Mouse (Mus musculus) limb, embryonic 14.5 days (tissue): Measurements from ENCODE around the gene Pcsk2. TPM values are rescaled to one million over a fixed set of nuclear protein-coding genes. Genes with fewer than 3 reads are reported as not detected.

Experiments used
- ATAC-seq: fragments of 200-750 bp; cut with Nextera tagmentation; 2 replicates; pipeline ENCODE4 v1.8.0; 2017; ENCODE audit warnings: low read depth, moderate number of reproducible peaks, moderate TSS enrichment; ENCODE audit not compliant: low FRiP score
- DNase-seq: peaks from one replicate; pipeline ENCODE4 v3.0.0-alpha.2; 2015; ENCODE audit warnings: low spot score
- H3K27ac ChIP-seq: fragments of 300-500 bp; sonication (generic); replicated peaks from 2 replicates; pipeline ENCODE4 v1.5.1; 2014; ENCODE audit warnings: low read depth, mild to moderate bottlenecking, low read length, moderate library complexity, mixed read lengths
- H3K27me3 ChIP-seq: fragments of 300-500 bp; sonication (generic); 2 replicates; pipeline ENCODE4 v1.6.1; 2014; ENCODE audit warnings: low read length, mixed read lengths; ENCODE audit not compliant: control insufficient read depth, insufficient read depth
- H3K36me3 ChIP-seq: fragments of 300-500 bp; sonication (generic); 2 replicates; pipeline ENCODE4 v1.6.1; 2014; ENCODE audit warnings: mild to moderate bottlenecking, low read length, moderate library complexity, mixed read lengths; ENCODE audit not compliant: control insufficient read depth, insufficient read depth
- H3K4me1 ChIP-seq: fragments of 300-500 bp; sonication (generic); 2 replicates; pipeline ENCODE4 v1.6.1; 2014; ENCODE audit warnings: antibody characterized with exemption, low read length, mixed read lengths; ENCODE audit not compliant: control insufficient read depth, insufficient read depth
- H3K4me2 ChIP-seq: fragments of 300-500 bp; sonication (generic); replicated peaks from 2 replicates; pipeline ENCODE4 v1.6.1; 2014; ENCODE audit warnings: low read depth, mild to moderate bottlenecking, low read length, moderate library complexity; ENCODE audit not compliant: severe bottlenecking
- H3K4me3 ChIP-seq: fragments of 300-500 bp; sonication (generic); replicated peaks from 2 replicates; pipeline ENCODE4 v1.5.1; 2014; ENCODE audit warnings: low read length
- H3K9ac ChIP-seq: fragments of 300-500 bp; sonication (generic); 2 replicates; pipeline ENCODE4 v1.6.1; 2014; ENCODE audit warnings: mild to moderate bottlenecking, low read depth, low read length, moderate library complexity; ENCODE audit not compliant: severe bottlenecking
- H3K9me3 ChIP-seq: fragments of 300-500 bp; sonication (generic); 2 replicates; pipeline ENCODE4 v1.6.1; 2016; ENCODE audit warnings: low read length; ENCODE audit not compliant: control insufficient read depth
- POLR2A ChIP-seq: fragments of 200-500 bp; IDR thresholded peaks from 2 replicates; pipeline ENCODE4 v1.8.0; 2012; ENCODE audit warnings: inconsistent platforms, mild to moderate bottlenecking, moderate library complexity, borderline replicate concordance; ENCODE audit not compliant: insufficient read depth, insufficient read length; ENCODE audit errors: extremely low read depth
- WGBS: fragments of 180-500 bp; shearing (Covaris S2); extraction: QIAGEN DNeasy Blood & Tissue Kit; methylation state at CpG from one replicate; pipeline ENCODE4 v1.1.7; 2014; 5-methylcytosine and 5-hydroxymethylcytosine counted together
- polyA plus RNA-seq, 2 experiments: library from polyadenylated mRNA; depleted of rRNA in 1 of 2; stranded (reverse) in 1 of 2; unstranded in 1 of 2; fragments of >200 nt; fragmentation: Nextera tagmentation in 1 of 2; extraction: Ambion mirVana in 1 of 2; gene quantifications; 2 replicates each; pipeline versions ENCODE4 v1.2.1 to v1.2.3; 2012 to 2014

Pcsk2 gene
- polyA plus RNA-seq, 2 experiments = 1.0 to 1.2 TPM

DNA sequence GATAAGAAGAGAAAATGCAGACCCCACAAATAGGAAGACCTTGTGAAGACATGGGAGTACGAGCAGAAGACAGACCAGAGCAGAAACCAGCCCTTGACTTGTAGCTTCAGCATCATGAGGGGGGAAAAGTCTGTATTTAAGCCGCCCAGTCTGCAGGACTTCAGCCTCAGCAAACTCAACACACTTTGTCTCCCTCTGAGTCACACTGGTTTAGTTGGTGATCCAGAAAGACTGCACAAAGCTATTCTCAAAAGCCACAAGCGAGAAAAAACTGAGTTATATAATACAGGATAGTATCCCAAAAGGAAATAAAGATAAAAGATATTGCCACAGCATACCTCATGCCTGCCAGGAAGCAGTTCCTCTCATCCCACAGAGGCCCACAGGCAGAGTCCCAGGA lies 67.5 kb downstream of the Pcsk2 start:
- ATAC-seq = no peak
- no peaks in the 10 kb centered on the region for H3K27me3 ChIP-seq
- 81% methylated on average over 3 of the region's 3 CpGs for WGBS
- no peak overlapping the region for H3K27ac ChIP-seq
- no peak overlapping the region for H3K9ac ChIP-seq
- H3K4me1 ChIP-seq = no peaks in the 10 kb centered on the region
- no peak overlapping the region for H3K4me3 ChIP-seq
- DNase-seq = no peak
- H3K36me3 ChIP-seq = no peaks in the 10 kb centered on the region
- H3K4me2 ChIP-seq = no peak overlapping the region
- TF ChIP-seq POLR2A = no peak
- no peaks in the 10 kb centered on the region for H3K9me3 ChIP-seq

DNA sequence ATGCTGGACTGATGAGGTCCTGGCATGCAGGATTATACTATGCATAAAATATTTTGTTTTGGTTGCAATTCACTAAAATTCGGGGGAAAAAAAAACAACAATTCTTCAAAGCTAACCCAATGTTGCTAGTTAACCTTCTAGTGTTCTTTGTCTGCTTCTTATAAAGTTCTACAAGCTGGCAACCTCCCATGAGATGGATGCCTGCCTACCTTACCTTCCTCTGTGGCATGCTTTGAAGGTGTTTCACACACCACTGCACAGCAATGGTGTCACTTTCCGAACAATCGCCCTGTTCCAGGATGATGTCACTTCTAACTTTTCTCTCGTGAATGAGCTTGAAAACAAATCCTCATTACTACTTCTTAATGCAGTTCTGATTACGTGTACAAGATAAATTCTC lies 68.8 kb downstream of the Pcsk2 start:
- Histone ChIP-seq H3K27ac (no peak overlapping the region), H3K4me3 (no peak overlapping the region), H3K4me2 (no peak overlapping the region), H3K4me1 (no peaks in the 10 kb centered on the region), H3K36me3 (no peaks in the 10 kb centered on the region), H3K9ac (no peak overlapping the region), H3K27me3 (no peaks in the 10 kb centered on the region), H3K9me3 (no peaks in the 10 kb centered on the region)
- ATAC-seq (no peak), DNase-seq (no peak)
- TF ChIP-seq POLR2A = no peak
- 72% methylated on average over 5 of the region's 5 CpGs for WGBS

DNA sequence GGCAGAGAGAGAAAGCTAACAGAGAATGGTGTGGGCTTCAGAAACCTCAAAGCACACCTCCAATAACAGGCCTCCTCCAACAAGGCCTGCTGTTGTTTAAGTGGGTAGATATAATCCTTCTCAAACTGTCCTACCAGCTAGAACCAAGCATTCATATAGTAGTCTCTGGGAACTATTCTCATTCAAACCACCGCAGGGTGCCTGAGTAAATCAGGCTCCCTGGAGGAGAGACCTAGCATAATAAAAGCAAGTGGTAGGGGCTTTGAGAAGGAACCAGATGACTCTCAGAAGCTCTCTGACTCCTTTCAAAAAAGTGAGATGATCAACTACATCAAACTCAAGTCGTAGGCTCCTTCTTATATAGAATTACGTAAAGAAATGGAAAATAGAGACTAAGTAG lies 75.0 kb downstream of the Pcsk2 start:
- WGBS = 44% methylated on average over 3 of the region's 3 CpGs
- no peaks in the 10 kb centered on the region for H3K36me3 ChIP-seq
- H3K9me3 ChIP-seq = no peaks in the 10 kb centered on the region
- H3K27me3 ChIP-seq = no peaks in the 10 kb centered on the region
- DNase-seq (no peak), ATAC-seq (no peak)
- no peak overlapping the region for H3K27ac ChIP-seq
- TF ChIP-seq POLR2A = no peak
- no peaks in the 10 kb centered on the region for H3K4me1 ChIP-seq
- no peak overlapping the region for H3K9ac ChIP-seq
- H3K4me3 ChIP-seq = no peak overlapping the region
- H3K4me2 ChIP-seq = no peak overlapping the region

DNA sequence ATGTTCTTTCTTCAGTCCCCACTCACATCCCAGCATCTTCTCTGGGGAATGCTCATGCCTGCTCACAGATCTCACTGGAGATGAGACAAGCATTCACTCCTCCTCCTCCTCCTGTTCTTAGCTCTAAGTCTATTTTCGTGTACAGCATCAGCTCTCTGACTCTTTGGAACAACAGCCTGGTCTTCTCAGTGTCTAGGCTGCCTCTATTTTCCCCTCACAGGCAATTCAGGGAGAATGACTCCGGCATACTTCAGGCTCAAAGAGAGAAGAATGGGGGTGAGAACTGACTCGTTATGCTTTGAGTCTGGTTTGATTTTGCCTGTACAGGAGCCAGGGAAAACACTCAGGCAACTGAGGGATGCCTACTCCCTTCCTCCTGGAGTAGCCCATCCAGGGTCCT lies 78.0 kb downstream of the Pcsk2 start:
- ATAC-seq (no peak), DNase-seq (no peak)
- H3K9me3 ChIP-seq = no peaks in the 10 kb centered on the region
- H3K27ac ChIP-seq = no peak overlapping the region
- H3K4me1 ChIP-seq = no peaks in the 10 kb centered on the region
- TF ChIP-seq POLR2A = no peak
- no peaks in the 10 kb centered on the region for H3K27me3 ChIP-seq
- no peak overlapping the region for H3K4me3 ChIP-seq
- WGBS = 63% methylated on average over 3 of the region's 3 CpGs
- H3K36me3 ChIP-seq = no peaks in the 10 kb centered on the region
- H3K4me2 ChIP-seq = no peak overlapping the region
- no peak overlapping the region for H3K9ac ChIP-seq

DNA sequence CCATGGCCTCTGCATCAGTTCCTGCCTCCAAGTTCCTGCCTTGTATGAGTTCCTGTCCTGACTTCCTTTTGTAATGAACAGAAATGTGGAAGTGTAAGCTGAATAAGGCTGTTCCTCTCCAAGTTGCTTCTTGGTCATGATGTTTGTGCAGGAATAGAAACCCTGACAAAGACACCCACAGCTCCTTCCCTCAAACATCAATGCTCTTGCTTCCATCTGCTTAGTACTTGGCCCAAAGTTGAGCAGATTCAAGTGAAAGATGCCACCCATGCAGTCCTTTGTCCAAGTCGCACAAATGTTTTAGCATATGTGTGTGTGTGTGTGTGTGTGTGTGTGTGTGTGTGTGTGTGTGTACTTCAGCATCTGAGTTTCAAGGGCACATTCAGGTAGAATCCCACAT lies 97.3 kb downstream of the Pcsk2 start:
- H3K9me3 ChIP-seq = no peaks in the 10 kb centered on the region
- H3K4me2 ChIP-seq = no peak overlapping the region
- no peak overlapping the region for H3K4me3 ChIP-seq
- no peaks in the 10 kb centered on the region for H3K27me3 ChIP-seq
- H3K27ac ChIP-seq = no peak overlapping the region
- no peak for TF ChIP-seq POLR2A
- H3K9ac ChIP-seq = no peak overlapping the region
- DNase-seq (no peak), ATAC-seq (no peak)
- no peaks in the 10 kb centered on the region for H3K36me3 ChIP-seq
- WGBS = 88% methylated on average over 1 of the region's 1 CpGs
- H3K4me1 ChIP-seq = no peaks in the 10 kb centered on the region

DNA sequence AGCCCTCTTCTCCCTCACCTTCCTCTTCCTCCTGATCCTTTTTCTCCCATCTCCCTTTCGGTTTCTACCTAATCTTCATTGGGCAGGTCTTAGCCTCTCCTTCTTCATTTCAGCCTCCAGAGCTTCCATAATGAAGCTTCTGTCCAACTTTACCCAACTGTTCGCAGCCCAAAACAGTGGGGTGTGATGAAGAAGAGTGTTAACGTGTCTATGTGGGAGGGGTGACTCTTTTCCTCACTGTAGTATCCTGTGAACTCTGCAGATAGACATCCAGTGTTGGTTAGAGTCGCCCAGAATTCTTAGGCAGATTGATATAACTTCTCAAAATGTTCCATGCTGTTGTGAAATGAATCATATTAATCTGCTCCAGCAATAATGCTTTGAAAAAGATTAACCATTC lies 98.4 kb downstream of the Pcsk2 start:
- no peak for TF ChIP-seq POLR2A
- H3K4me3 ChIP-seq = no peak overlapping the region
- no peak for DNase-seq
- no peak overlapping the region for H3K27ac ChIP-seq
- no peak overlapping the region for H3K9ac ChIP-seq
- WGBS = 81% methylated on average over 4 of the region's 4 CpGs
- ATAC-seq = no peak
- no peak overlapping the region for H3K4me2 ChIP-seq
- H3K27me3 ChIP-seq = no peaks in the 10 kb centered on the region
- H3K4me1 ChIP-seq = no peaks in the 10 kb centered on the region
- H3K9me3 ChIP-seq = no peaks in the 10 kb centered on the region
- H3K36me3 ChIP-seq = no peaks in the 10 kb centered on the region
